Mouse (Mus musculus) kidney, embryonic 16.5 days (tissue): Measurements from ENCODE around the gene Nr2c2. TPM values are rescaled to one million over a fixed set of nuclear protein-coding genes. Genes with fewer than 3 reads are reported as not detected.

Source experiments
- ATAC-seq: fragments of 200-750 bp; cut with Nextera tagmentation; 2 replicates; pipeline ENCODE4 v1.8.0; 2017; ENCODE audit warnings: moderate TSS enrichment; ENCODE audit not compliant: low FRiP score, low TSS enrichment
- H3K27ac ChIP-seq: fragments of 300-500 bp; sonication (generic); 2 replicates; pipeline ENCODE4 v1.5.1; 2014; ENCODE audit warnings: low read length
- H3K27me3 ChIP-seq: fragments of 300-500 bp; sonication (generic); 2 replicates; pipeline ENCODE4 v1.6.1; 2014; ENCODE audit warnings: low read length, control low read depth, mixed read lengths; ENCODE audit not compliant: insufficient read depth
- H3K36me3 ChIP-seq: fragments of 300-500 bp; sonication (generic); 2 replicates; pipeline ENCODE4 v1.6.1; 2014; ENCODE audit warnings: low read length, control low read depth, mixed read lengths; ENCODE audit not compliant: insufficient read depth
- H3K4me1 ChIP-seq: fragments of 300-500 bp; sonication (generic); 2 replicates; pipeline ENCODE4 v1.6.1; 2014; ENCODE audit warnings: low read length, control low read depth, mixed read lengths; ENCODE audit not compliant: insufficient read depth
- H3K4me2 ChIP-seq: fragments of 300-500 bp; sonication (generic); replicated peaks from 2 replicates; pipeline ENCODE4 v1.6.1; 2014; ENCODE audit warnings: low read depth, low read length
- H3K4me3 ChIP-seq: fragments of 300-500 bp; sonication (generic); 2 replicates; pipeline ENCODE4 v1.5.1; 2014; ENCODE audit warnings: mild to moderate bottlenecking, low read length
- H3K9ac ChIP-seq: fragments of 300-500 bp; sonication (generic); replicated peaks from 2 replicates; pipeline ENCODE4 v1.6.1; 2014; ENCODE audit warnings: low read length
- H3K9me3 ChIP-seq: fragments of 300-500 bp; sonication (generic); 2 replicates; pipeline ENCODE4 v1.6.1; 2016; ENCODE audit warnings: low read length, control low read depth
- WGBS: fragments of 180-500 bp; shearing (Covaris S2); extraction: QIAGEN DNeasy Blood & Tissue Kit; methylation state at CpG from one replicate; pipeline ENCODE4 v1.1.7; 2014; 5-methylcytosine and 5-hydroxymethylcytosine counted together
- polyA plus RNA-seq: library from polyadenylated mRNA; unstranded; fragments of >200 nt; fragmentation: Nextera tagmentation; extraction: Ambion mirVana; gene quantifications from 2 replicates; pipeline ENCODE4 v1.2.1, GENCODE M21; 2015

The Nr2c2 gene
- polyA plus RNA-seq: 12.6 and 16.5 TPM in 2 replicates

DNA sequence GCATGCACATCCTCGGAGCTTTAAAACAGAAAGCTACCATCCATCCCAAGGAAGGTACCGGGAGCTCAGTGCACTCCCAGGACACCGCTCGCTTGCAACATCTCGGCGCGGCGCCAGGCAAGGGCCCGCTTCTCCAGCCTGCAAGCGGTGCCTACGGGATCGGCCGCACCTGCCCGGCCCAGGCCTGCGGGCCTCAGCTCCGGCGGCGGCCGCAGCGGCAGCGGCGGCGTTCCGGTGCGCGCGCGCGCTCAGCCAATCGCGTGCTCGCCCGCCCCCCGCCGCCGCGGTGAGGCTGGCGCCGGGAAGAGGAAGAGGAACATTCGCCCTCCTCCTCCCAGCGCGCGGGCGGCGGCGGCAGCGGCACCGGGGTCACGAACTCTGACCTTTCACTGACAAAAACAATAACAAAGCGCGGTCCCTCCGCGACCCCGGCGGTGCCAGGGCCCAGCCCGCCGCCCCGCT, at the start of gene Nr2c2:
Gene Nr2c2 (plus strand): TSS at position 261 of the 462 bp plus-strand sequence.
- peak; percentile 67 for ATAC-seq
- H3K9me3 ChIP-seq: no peaks in the 10 kb centered on the region
- WGBS: 0% methylated on average over 42 of the region's 58 CpGs
- no peaks in the 10 kb centered on the region for H3K27me3 ChIP-seq
- H3K4me3 ChIP-seq: peak within 1 kb of the TSS; percentile 95
- no peaks in the 10 kb centered on the region for H3K36me3 ChIP-seq
- peaks cover 39% of the 10 kb centered on the region for H3K4me1 ChIP-seq
- H3K27ac ChIP-seq: peak within 1 kb of the TSS; percentile 100
- H3K4me2 ChIP-seq: peak within 1 kb of the TSS; percentile 76
- peak within 1 kb of the TSS; percentile 100 for H3K9ac ChIP-seq

DNA sequence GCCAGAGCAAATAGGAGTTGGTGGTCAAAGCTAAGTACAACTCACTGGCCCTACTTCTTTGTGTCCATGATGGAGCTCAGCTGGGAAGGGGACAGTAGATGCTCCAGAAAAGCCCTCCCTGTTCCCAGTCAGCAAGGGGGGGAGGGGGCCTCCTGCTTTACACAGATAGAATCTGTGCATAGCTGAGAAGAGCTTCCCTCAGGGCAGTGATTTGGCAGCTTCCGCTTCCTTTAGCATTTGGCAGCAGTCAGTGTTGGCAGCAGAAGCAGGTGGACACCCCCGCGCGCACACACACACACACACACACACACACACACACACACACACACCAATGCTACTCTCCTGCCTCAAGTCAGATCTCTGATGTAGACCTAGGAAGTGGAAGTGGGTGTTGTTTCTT, 49.1 kb upstream of the Nr2c2 start:
- Histone ChIP-seq H3K36me3 (no peaks in the 10 kb centered on the region), H3K27me3 (no peaks in the 10 kb centered on the region), H3K9me3 (no peaks in the 10 kb centered on the region), H3K4me2 (no peak overlapping the region), H3K4me3 (no peak overlapping the region), H3K27ac (peak overlapping the region; percentile 32; the same call in 1 of the 2 replicates), H3K4me1 (peaks cover 3% of the 10 kb centered on the region), H3K9ac (no peak overlapping the region)
- no peak for ATAC-seq
- WGBS: 71% methylated on average over 4 of the region's 4 CpGs

DNA sequence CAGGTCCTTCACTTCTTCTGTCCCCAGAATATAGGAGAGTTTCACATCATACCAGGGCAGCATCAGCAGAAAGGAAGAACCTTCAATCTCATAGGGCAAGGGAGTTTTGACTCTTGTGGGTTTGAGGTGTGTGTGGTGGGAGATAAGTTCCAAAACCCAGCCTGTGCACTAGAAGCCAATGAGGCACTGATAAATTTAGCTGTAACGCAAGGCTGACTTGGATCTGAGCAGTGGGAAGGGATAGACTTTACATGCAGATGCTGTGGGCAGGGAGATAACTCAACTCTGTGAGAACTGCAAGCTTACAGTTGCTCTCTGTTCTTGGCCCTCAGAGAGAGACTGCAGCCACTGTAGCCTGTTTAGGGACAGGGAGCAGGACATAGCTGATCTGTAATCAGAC, 48.3 kb upstream of the Nr2c2 start:
- H3K9ac ChIP-seq: no peak overlapping the region
- no peak overlapping the region for H3K4me3 ChIP-seq
- ATAC-seq: no peak
- no peaks in the 10 kb centered on the region for H3K36me3 ChIP-seq
- WGBS: 71% methylated on average over 1 of the region's 1 CpGs
- H3K27ac ChIP-seq: no peak overlapping the region
- peaks cover 3% of the 10 kb centered on the region for H3K4me1 ChIP-seq
- H3K9me3 ChIP-seq: no peaks in the 10 kb centered on the region
- H3K27me3 ChIP-seq: no peaks in the 10 kb centered on the region
- H3K4me2 ChIP-seq: no peak overlapping the region

DNA sequence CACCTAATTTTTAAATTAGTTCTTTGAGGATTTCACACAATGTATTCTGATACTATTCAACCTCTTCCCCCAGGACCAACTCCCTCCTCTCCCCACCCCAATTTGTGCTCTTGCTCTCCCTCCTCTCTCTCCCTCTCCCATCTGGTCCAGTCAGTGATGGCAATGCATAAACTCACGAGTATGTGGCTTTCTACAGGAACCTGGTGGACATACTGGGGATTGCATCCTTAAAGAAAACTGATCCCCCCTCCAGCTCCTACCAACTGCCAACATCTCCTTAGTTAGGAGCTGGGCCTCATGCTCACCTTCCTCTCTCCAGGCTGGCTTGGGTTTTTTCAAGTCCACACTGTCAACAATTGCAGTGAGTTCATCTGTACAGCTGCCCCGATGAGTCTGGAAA, 33.4 kb upstream of the Nr2c2 start:
- Histone ChIP-seq H3K4me3 (no peak overlapping the region), H3K4me2 (no peak overlapping the region), H3K27me3 (no peaks in the 10 kb centered on the region), H3K4me1 (no peaks in the 10 kb centered on the region), H3K9me3 (no peaks in the 10 kb centered on the region), H3K27ac (no peak overlapping the region), H3K36me3 (0 out of 2 replicates have a peak, but pooled peaks cover 2% of the 10 kb centered on the region), H3K9ac (no peak overlapping the region)
- WGBS: 51% methylated on average over 2 of the region's 2 CpGs
- ATAC-seq: no peak

DNA sequence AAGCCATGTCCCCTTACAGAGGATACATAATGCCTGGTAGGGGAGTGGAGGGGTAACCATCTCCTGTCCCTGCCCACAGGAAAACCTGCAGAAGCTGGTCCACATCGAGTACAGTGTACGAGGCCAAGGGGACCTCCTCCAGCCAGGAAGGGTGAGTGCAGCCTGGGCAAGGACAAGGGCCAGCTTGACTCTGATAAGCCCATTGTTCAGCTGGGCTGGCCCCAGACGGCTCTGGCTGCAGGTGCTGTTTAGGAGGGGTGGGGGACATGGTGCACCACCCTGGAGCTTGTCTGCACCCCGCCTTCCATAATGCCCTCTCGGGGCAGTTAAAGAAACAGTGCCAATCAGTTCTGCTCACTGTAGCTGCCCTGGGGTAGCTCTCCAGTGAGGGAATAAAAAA, 29.5 kb upstream of the Nr2c2 start:
- Histone ChIP-seq H3K4me1 (no peaks in the 10 kb centered on the region), H3K27me3 (no peaks in the 10 kb centered on the region), H3K27ac (no peak overlapping the region), H3K36me3 (0 out of 2 replicates have a peak, but pooled peaks cover 2% of the 10 kb centered on the region), H3K4me3 (no peak overlapping the region), H3K9ac (no peak overlapping the region), H3K4me2 (no peak overlapping the region), H3K9me3 (no peaks in the 10 kb centered on the region)
- 59% methylated on average over 5 of the region's 5 CpGs for WGBS
- no peak for ATAC-seq

DNA sequence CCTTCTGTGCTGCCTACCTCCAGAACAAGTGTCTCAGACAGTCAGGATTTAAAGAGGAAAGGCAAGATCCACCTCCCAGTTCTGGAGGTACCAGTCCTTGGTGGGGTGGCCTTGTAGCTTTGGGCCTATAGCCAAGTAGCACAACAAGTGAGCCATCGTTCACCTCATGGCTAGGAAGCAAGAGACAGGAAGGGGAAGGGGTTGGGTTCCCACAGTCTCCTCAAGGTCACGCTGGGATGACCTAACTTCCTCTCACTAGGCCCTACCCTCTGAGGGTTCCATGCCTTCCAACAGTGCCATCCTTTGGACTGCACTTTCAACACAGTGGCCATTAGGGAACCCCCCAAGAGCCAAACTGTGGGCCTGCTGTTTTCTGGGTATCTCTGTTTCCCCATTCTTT, 27.7 kb upstream of the Nr2c2 start:
- Histone ChIP-seq H3K9ac (no peak overlapping the region), H3K27me3 (no peaks in the 10 kb centered on the region), H3K27ac (no peak overlapping the region), H3K4me1 (no peaks in the 10 kb centered on the region), H3K4me2 (no peak overlapping the region), H3K36me3 (no peaks in the 10 kb centered on the region), H3K9me3 (no peaks in the 10 kb centered on the region), H3K4me3 (no peak overlapping the region)
- 72% methylated on average over 2 of the region's 2 CpGs for WGBS
- no peak for ATAC-seq

DNA sequence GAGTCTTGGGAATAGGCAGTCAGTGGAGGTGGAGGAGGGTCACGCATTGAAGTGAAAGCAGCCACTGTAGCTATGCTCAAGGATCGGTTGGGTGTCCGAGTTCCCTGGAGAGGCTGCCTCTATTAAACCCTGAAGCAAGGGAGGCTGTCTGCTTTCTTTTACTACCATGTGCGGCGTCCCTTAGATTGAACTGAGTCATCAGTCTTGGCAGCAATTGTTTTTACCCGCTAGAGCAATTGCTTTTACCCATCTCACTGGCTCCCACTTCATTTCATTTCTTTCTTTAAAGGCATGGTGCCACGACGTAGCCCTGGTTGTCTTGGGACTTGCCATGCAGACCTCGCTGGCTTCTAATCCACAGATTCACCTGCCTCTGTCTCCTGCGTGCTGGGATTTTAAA, 27.1 kb upstream of the Nr2c2 start:
- Histone ChIP-seq H3K9ac (no peak overlapping the region), H3K27ac (no peak overlapping the region), H3K9me3 (no peaks in the 10 kb centered on the region), H3K4me2 (no peak overlapping the region), H3K4me1 (no peaks in the 10 kb centered on the region), H3K27me3 (no peaks in the 10 kb centered on the region), H3K36me3 (no peaks in the 10 kb centered on the region), H3K4me3 (no peak overlapping the region)
- 88% methylated on average over 10 of the region's 10 CpGs for WGBS
- no peak for ATAC-seq

DNA sequence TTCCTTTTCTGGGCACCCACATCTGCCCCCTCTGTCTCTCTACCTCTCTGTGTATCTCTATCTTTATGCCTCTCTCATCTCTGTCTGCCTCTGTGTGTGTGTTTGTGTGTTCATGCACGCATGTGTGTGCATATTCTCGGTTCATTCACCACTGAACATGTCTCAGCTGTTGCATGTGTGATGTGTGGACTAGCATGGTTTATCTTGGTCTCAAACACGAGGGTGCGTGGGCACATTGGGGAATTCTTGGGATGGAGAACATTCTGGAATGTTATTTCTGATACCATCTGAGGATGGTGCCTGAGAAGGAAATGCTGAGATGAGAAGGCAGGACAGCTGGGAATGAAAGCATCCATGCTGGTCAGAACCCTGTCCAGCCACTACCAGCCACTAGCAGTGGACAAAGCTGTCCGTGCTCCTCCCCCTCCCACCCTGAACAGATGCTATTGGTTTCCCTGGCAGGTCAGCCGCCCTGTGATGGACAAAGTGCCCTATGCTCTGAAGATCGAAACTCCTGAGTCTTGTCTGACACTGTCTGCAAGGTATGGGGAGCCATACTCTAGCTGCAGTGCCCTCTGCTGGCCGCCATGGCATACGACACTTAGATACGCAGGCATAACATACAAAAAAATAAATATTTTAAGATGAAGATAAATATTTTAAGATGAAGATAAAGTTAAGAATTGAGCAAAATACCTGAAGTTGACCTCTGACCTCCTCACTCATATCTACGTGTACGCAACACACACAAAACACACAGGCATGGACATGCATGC, 25.3 kb upstream of the Nr2c2 start:
- no peaks in the 10 kb centered on the region for H3K36me3 ChIP-seq
- H3K27ac ChIP-seq: no peak overlapping the region
- no peaks in the 10 kb centered on the region for H3K4me1 ChIP-seq
- no peak for ATAC-seq
- 54% methylated on average over 12 of the region's 12 CpGs for WGBS
- no peaks in the 10 kb centered on the region for H3K27me3 ChIP-seq
- H3K4me3 ChIP-seq: no peak overlapping the region
- no peaks in the 10 kb centered on the region for H3K9me3 ChIP-seq
- H3K9ac ChIP-seq: no peak overlapping the region
- no peak overlapping the region for H3K4me2 ChIP-seq

DNA sequence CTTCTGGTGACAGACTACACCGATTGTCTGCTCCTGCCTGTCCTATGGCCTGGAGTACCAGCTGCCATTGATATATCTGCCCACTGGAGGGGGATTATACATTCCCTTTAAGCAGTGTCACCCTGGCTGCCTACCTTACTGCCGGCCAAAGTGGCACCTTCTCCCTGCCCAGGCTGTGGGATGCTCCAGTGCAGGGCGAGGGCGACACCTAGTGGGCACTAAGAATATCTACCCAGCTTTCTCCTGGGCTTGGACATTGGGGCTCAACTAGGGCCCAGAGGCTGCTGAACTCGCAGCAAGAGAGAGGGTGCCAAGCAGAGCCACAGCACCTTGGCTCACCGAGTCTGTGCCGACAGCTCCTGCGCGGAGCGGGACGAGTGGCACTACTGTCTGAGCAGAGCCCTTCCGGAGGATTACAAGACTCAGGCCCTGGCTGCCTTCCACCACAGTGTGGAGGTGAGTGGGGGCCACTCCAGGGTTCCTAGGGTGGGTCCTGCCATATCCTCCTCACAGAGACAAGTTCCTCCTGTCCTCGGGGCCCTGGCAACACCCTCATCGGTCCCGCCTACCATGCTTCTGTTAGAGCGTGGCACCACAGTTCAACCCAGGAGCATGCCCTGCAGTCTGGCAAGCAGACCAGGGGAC, 23.9 kb upstream of the Nr2c2 start:
- no peaks in the 10 kb centered on the region for H3K27me3 ChIP-seq
- H3K36me3 ChIP-seq: no peaks in the 10 kb centered on the region
- ATAC-seq: peak; percentile 78
- 39% methylated on average over 16 of the region's 16 CpGs for WGBS
- H3K4me3 ChIP-seq: no peak overlapping the region
- no peak overlapping the region for H3K27ac ChIP-seq
- H3K9me3 ChIP-seq: no peaks in the 10 kb centered on the region
- no peak overlapping the region for H3K9ac ChIP-seq
- no peak overlapping the region for H3K4me2 ChIP-seq
- no peaks in the 10 kb centered on the region for H3K4me1 ChIP-seq
